Mouse (Mus musculus) G1E (cell line): ENCODE measurements around the gene Fbxo46. TPM values are rescaled to one million over a fixed set of nuclear protein-coding genes. Genes with fewer than 3 reads are reported as not detected.
A peak's percentile ranks its signal among the peaks of the same experiment; 100 is the strongest.

ENCODE experiments used
- ATAC-seq: 2 replicates; pipeline ENCODE4 v1.8.0; 2016; ENCODE audit warnings: mild to moderate bottlenecking; ENCODE audit not compliant: insufficient number of reproducible peaks, poor library complexity, low FRiP score, severe bottlenecking; ENCODE audit errors: extremely low read depth
- DNase-seq: peaks from one replicate; pipeline ENCODE4 v3.0.0; 2012; ENCODE audit warnings: low spot score
- H3K27me3 ChIP-seq: 2 replicates; pipeline ENCODE4 v1.6.1; 2012; ENCODE audit warnings: mild to moderate bottlenecking, low read length, inconsistent platforms; ENCODE audit not compliant: insufficient read depth
- H3K36me3 ChIP-seq: replicated peaks from 2 replicates; pipeline ENCODE3; 2012; ENCODE audit warnings: mild to moderate bottlenecking, inconsistent platforms
- H3K4me1 ChIP-seq: 2 replicates; pipeline ENCODE4 v1.6.1; 2012; ENCODE audit warnings: low read depth, low read length, inconsistent platforms, mixed read lengths; ENCODE audit not compliant: insufficient read depth
- H3K4me3 ChIP-seq: 2 replicates; pipeline ENCODE4 v1.5.1; 2012; ENCODE audit warnings: low read depth, mild to moderate bottlenecking, inconsistent platforms, low read length, moderate library complexity, mixed read lengths
- H3K9me3 ChIP-seq: replicated peaks from 2 replicates; pipeline ENCODE4 v1.6.1; 2012; ENCODE audit warnings: inconsistent platforms
- CTCF ChIP-seq: IDR thresholded peaks from 2 replicates; pipeline ENCODE4 v1.5.1; 2012; ENCODE audit warnings: low read depth, low read length, inconsistent platforms, mixed read lengths
- GATA1 ChIP-seq: IDR thresholded peaks from 2 replicates; pipeline ENCODE4 v1.6.1; 2012; ENCODE audit warnings: borderline replicate concordance, low read length, inconsistent platforms, mixed read lengths
- GATA2 ChIP-seq: IDR thresholded peaks from 2 replicates; pipeline ENCODE4 v1.6.1; 2012; ENCODE audit warnings: low read depth, low read length, inconsistent platforms, borderline replicate concordance
- POLR2AphosphoS5 ChIP-seq: IDR thresholded peaks from 2 replicates; pipeline ENCODE4 v1.6.1; 2012; ENCODE audit warnings: low read depth, low read length, inconsistent platforms; ENCODE audit not compliant: insufficient replicate concordance
- TAL1 ChIP-seq: conservative IDR thresholded peaks from 2 replicates; pipeline ENCODE4 v1.6.1; 2012; ENCODE audit warnings: low read depth, low read length, inconsistent platforms, mixed read lengths
- polyA plus RNA-seq: library from polyadenylated mRNA; stranded (reverse); fragments of >175 nt; gene quantifications from 2 replicates; pipeline ENCODE4 v1.2.3, GENCODE M21; 2012
- total RNA-seq, 2 experiments: library from RNA; stranded (forward) in 1 of 2; stranded (reverse) in 1 of 2; fragments of 200-1000 nt in 1 of 2; fragments of >200 nt in 1 of 2; fragmentation: Nextera tagmentation in 1 of 2; gene quantifications; 2 replicates each; pipeline ENCODE4 v1.2.3; 2014 to 2017

Fbxo46 gene
- total and polyA plus RNA-seq, 3 experiments, result 3.3 to 27.8 (median 7.2) TPM

DNA sequence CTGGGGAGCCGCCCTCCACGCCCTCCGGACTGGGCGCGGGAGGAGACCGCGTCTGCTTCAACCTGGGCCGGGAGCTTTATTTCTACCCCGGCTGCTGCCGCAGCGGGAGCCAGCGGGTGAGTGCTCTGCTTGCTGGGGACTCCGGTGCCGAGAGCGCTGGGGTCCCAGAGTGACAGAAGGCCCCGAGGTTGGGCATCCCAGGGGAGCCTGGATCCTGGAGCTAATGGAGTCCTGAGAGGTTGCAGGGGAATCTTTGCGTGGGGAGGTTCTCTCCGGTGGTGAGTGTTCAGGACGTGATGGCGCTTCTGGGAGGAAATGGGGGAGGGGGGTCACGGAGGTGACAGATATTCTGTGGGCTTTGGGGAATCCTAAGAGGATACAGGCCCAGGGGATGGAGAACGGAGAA, 43.1 kb upstream of the Fbxo46 start:
- peak; percentile 30 for DNase-seq
- H3K4me1 ChIP-seq, result peaks cover 61% of the 10 kb centered on the region
- H3K27me3 ChIP-seq, result peaks cover 2% of the 10 kb centered on the region; the same call in 1 of the 2 replicates
- peak overlapping the region; percentile 81 for H3K4me3 ChIP-seq
- TF ChIP-seq GATA2, result no peak
- no peak for TF ChIP-seq TAL1
- no peak for TF ChIP-seq POLR2AphosphoS5
- TF ChIP-seq GATA1, result no peak
- no peak for TF ChIP-seq CTCF
- ATAC-seq, result no peak
- no peaks in the 10 kb centered on the region for H3K9me3 ChIP-seq
- peaks cover 40% of the 10 kb centered on the region for H3K36me3 ChIP-seq

DNA sequence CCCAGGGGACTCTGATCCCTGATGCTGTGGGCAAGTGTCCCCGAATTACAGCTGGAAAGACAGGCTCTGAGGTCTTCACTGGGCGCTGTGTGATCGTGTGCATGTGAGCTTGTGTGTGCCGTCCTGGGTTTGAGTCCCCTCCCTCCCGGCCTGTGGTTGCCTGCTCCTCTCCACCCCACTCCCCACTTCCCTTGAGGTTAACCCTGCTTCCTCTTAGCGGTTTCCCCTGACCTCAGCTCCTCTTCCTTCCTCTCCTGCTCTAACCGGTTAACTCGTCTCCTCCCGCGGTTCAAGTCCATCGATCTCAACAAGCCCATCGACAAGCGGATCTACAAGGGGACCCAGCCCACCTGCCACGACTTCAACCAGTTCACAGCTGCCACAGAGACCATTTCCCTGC, 41.9 kb upstream of the Fbxo46 start:
- peak; percentile 75 for DNase-seq
- no peaks in the 10 kb centered on the region for H3K9me3 ChIP-seq
- peaks cover 68% of the 10 kb centered on the region for H3K4me1 ChIP-seq
- H3K36me3 ChIP-seq, result peaks cover 52% of the 10 kb centered on the region
- H3K27me3 ChIP-seq, result no peaks in the 10 kb centered on the region; the same call in 1 of the 2 replicates
- peak overlapping the region; percentile 81 for H3K4me3 ChIP-seq
- TF ChIP-seq GATA2, result no peak
- TF ChIP-seq TAL1, result no peak
- no peak for TF ChIP-seq POLR2AphosphoS5
- no peak for TF ChIP-seq GATA1
- no peak for TF ChIP-seq CTCF
- peak; percentile 63 for ATAC-seq

DNA sequence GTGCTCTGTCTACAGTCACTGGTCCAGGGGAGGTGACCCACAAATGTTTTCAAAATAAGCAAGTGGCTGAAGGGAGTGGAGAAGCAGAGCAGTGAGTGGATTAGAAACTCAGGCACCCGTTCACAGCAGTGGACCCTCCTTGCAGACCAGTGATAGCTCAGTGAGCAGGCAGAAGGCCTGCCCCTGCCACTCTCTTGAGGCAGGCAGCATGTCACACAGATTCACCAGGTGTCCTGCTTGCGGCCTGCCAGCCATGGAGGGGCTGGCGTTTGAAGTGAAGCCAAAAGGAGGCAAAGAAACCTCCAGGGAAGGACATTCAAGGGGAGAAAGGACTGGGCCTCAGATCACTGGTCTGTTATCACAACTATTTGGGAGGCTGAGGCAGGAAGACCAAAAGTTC, 40.9 kb upstream of the Fbxo46 start:
- ATAC-seq, result no peak
- Histone ChIP-seq H3K4me3 (no peak overlapping the region; the same call in 1 of the 2 replicates), H3K4me1 (peaks cover 76% of the 10 kb centered on the region), H3K36me3 (peaks cover 62% of the 10 kb centered on the region), H3K9me3 (no peaks in the 10 kb centered on the region), H3K27me3 (no peaks in the 10 kb centered on the region; the same call in 1 of the 2 replicates)
- no peak for DNase-seq
- TF ChIP-seq TAL1, result no peak
- TF ChIP-seq GATA2, result no peak
- no peak for TF ChIP-seq GATA1
- no peak for TF ChIP-seq POLR2AphosphoS5
- no peak for TF ChIP-seq CTCF

DNA sequence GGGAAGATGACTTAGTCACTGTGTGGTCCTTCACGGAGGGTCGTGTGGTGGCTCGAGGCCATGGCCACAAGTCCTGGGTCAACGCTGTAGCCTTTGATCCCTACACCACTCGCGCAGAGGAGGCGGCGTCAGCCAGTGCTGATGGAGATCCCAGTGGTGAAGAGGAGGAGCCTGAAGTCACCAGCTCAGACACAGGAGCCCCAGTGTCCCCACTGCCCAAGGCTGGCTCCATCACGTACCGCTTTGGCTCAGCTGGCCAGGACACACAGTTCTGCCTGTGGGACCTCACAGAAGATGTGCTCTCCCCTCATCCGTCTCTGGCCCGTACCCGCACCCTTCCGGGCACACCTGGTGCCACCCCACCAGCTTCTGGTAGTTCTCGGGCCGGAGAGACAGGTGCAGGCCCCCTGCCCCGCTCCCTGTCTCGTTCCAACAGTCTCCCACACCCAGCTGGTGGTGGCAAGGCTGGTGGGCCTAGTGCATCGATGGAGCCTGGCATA, 39.2 kb upstream of the Fbxo46 start:
- DNase-seq (no peak), ATAC-seq (no peak)
- H3K4me3 ChIP-seq, result peak overlapping the region; percentile 11; the same call in 1 of the 2 replicates
- TF ChIP-seq GATA1 (no peak), GATA2 (no peak), POLR2AphosphoS5 (no peak), CTCF (no peak), TAL1 (no peak)
- H3K27me3 ChIP-seq, result no peaks in the 10 kb centered on the region; the same call in 1 of the 2 replicates
- peaks cover 82% of the 10 kb centered on the region for H3K4me1 ChIP-seq
- H3K36me3 ChIP-seq, result peaks cover 77% of the 10 kb centered on the region
- no peaks in the 10 kb centered on the region for H3K9me3 ChIP-seq

DNA sequence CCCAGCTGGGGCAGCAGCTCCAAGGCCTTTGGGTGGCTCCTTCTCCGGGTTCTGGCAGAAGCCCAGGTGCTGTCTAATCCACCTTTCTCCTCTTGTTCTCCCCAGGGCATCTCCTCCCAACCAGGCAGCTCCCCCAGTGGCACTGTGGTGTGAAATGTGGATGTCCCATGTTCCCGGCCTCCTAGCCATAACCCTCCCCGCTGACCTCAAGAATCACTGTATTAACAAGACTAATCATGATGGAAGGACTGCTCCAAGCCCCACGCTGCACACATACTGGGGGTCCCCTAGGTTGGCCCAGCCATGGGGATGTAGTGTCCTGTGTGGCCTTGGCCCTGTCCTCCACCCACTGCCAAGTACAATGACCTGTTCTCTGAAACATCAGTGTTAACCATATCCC, 37.5 kb upstream of the Fbxo46 start:
- Histone ChIP-seq H3K36me3 (peaks cover 89% of the 10 kb centered on the region), H3K4me1 (peaks cover 90% of the 10 kb centered on the region), H3K9me3 (no peaks in the 10 kb centered on the region), H3K4me3 (no peak overlapping the region), H3K27me3 (no peaks in the 10 kb centered on the region; the same call in 1 of the 2 replicates)
- DNase-seq, result no peak
- TF ChIP-seq GATA2 (no peak), TAL1 (no peak), GATA1 (no peak), CTCF (no peak), POLR2AphosphoS5 (no peak)
- no peak for ATAC-seq

DNA sequence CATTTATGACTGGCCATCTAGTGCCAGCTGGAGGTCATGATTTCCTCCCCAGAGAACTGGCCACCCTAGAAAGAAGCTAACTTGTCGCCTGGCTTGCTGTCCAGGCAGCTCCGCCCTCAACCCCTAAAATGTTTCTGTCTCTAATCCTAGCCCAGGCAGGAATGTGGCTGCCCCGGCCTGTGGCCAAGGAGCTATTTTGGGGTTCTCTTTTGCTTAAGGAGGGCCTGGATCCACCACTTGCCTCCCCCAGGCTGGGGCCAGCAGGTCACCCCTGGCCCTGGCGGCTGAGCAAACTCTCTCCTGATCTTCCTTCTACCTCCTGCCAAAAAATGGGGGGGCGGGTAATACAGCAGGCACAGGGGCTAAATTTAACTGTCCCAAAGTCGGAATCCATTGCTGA, 36.6 kb upstream of the Fbxo46 start:
- no peak for ATAC-seq
- Histone ChIP-seq H3K9me3 (no peaks in the 10 kb centered on the region), H3K36me3 (peaks cover 92% of the 10 kb centered on the region), H3K4me1 (peaks cover 90% of the 10 kb centered on the region), H3K4me3 (no peak overlapping the region), H3K27me3 (no peaks in the 10 kb centered on the region; the same call in 1 of the 2 replicates)
- TF ChIP-seq TAL1 (no peak), GATA2 (no peak), GATA1 (no peak), POLR2AphosphoS5 (no peak), CTCF (no peak)
- no peak for DNase-seq

DNA sequence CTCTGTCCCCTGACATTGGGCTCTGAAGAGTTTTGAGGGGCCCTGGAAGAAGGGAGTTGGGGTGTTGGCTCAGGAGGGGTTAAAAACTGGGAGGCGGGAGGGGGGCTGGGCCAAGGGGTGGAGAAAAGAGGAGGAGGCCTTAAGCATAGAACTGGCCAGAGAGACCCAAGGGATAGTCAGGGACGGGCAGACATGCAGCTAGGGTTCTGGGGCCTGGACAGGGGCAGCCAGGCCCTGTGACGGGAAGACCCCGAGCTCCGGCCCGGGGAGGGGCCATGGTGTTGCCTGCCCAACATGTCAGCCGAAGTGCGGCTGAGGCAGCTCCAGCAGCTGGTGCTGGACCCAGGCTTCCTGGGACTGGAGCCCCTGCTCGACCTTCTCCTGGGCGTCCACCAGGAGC, 36.0 kb upstream of the Fbxo46 start, which contains the start of gene Dmpk:
Dmpk (plus strand) TSS at position 149 of the 400 bp plus-strand sequence.
- Histone ChIP-seq H3K9me3 (no peaks in the 10 kb centered on the region), H3K4me3 (no peak within 1 kb of the TSS; the same call in 1 of the 2 replicates), H3K27me3 (no peaks in the 10 kb centered on the region; the same call in 1 of the 2 replicates), H3K36me3 (peaks cover 92% of the 10 kb centered on the region), H3K4me1 (peaks cover 90% of the 10 kb centered on the region)
- no peak for DNase-seq
- no peak for TF ChIP-seq GATA2
- TF ChIP-seq TAL1, result no peak
- no peak for TF ChIP-seq CTCF
- no peak for TF ChIP-seq GATA1
- no peak for TF ChIP-seq POLR2AphosphoS5
- no peak for ATAC-seq
